Mouse (Mus musculus): ENCODE measurements at regions not wholly inside any gene's neighbourhood (a gene's known extent, or its start where the extent isn't known, plus 50 kb on each side); places are given as distances from the start of the nearest gene placed in this dataset.

DNA sequence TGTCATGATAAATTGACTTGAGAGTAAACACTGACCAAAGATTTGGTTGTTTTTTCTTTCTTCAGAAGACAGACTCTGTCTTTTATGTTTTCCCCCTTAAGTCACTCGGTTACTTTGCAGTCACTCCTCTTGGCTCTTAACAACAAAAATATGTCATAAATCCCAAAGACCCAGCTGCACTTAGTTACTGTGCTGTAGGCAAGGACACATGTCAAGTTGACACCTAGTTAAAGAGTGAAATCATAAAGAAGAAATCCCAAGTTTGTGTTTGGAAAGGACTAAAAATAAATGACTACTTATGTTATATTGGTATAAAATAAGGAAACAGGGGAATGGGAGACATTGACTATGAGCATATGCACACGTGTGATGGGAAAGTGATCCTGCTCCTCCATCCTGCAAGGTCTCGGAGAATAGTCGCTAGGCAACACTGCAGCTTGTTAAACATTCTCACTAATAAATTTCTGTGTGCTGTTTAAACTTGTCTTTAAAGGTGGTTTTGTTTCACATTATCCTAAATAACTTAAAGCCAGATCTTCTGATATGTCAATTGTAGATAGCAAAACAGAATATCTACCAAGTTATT lies 298.1 kb downstream of the Gulp1 start:
- no peak for DNase-seq (ENCODE audit: inconsistent age in 2 of 2, low spot score in 1 of 2)

DNA sequence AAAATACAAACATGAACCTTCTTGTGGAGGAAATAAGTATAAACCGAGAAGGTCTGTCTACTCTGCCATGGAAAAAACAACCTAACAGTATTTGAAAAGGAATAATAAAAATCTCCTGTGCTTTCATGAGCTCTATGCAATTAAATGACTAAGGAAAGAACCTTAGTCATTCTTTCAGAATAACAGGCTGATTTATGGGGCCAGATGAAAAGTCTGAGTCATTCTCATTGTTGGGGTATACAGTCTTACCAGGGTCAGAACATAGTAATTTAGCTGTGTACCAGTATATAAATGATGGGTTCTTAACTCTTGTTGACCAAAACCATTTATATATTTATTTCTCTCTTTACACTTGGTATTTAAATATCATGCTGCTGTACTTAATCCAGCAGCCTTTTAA lies 312.1 kb downstream of the Gulp1 start:
- peak in 1 of 2 experiments; percentile 24 for DNase-seq (ENCODE audit: inconsistent age in 2 of 2, low spot score in 1 of 2)

DNA sequence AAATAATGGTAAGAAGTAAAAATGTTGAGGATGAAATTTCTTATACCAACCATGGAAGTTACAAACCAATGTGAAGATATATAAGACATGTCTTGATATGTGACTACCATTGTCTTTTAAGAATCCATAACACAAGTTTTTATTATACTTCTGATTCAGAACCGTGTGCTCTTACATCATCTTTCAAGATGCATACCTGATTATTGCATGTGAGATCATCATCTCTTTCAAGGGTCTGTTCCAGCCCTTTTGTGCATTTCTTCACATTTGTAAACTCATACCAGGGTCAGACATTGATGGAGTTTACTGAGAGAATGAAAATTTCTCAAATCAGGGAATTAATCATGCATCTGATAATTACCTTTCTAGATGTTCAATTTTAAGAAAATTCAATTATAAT lies 312.5 kb downstream of the Gulp1 start:
- no peak for DNase-seq (ENCODE audit: inconsistent age in 2 of 2, low spot score in 1 of 2)

DNA sequence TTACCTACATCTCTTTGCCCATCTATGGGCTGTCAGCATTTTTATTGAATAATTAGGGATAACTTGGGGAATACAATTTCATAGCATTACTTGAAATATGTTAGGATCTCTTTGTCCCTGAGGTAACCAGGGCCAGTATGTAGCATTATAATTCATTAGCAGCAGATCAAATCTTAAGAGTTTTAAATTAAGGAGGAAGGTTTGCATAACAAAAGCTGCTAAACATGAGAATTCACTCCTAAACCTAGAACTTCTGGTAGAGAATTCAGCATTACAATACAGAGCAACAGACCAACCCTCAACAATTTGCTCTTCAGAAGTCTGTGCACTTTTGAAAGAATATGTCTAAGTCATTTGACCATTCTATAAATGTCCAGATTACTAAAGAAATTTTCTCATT lies 340.3 kb downstream of the Gulp1 start:
- DNase-seq (ENCODE audit: inconsistent age in 2 of 2, low spot score in 1 of 2) = no peak

DNA sequence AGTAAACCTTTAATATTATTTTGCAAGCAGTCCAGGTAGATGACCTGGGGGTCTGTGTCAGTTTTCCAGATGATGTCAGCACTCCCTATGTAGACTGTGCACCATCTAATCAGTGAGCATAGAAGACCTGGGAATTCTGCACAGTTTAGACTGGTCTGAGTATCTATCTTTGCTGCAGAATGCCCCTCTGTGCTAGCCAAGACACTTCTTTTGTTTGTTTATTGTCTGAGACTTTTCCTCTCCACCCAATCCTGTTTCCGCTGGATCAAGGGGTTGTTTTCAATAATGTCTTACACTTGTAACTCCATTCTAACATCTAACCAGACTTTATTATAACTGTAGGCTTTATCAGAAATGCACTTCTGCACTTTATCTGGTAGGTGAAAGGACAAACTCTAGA lies 341.1 kb downstream of the Gulp1 start:
- DNase-seq (ENCODE audit: inconsistent age in 2 of 2, low spot score in 1 of 2) = no peak
